Comparison of ENCODE assay signal across 23 mouse cellular contexts in genomic region chr19:20557211-20557610, GRCm38 (mm10).
DNase-seq lines count a peak whose midpoint lies in the region; ATAC-seq lines count a peak whose summit lies in the region.
"Had no signal": no experiment of that assay in that cellular context is flagged by ENCODE, and none has a peak within 500 bp of the region (broad histone marks: within the 10 kb centered on the region; RNA-seq: fewer than 3 reads in every experiment).

No protein-coding gene starts in this region.

- no peaks in the 10 kb centered on the region for H3K27me3 ChIP-seq in forebrain, embryonic 13.5 days
- no peaks in the 10 kb centered on the region for H3K27me3 ChIP-seq in forebrain, embryonic 10.5 days (ENCODE audit: poor library complexity, severe bottlenecking)
- no peaks in the 10 kb centered on the region for H3K27me3 ChIP-seq in lung, embryonic 15.5 days
- H3K27me3 ChIP-seq in forebrain, embryonic 16.5 days (replicated peaks; ENCODE audit: control insufficient read depth, insufficient read depth, low read length), result no peaks in the 10 kb centered on the region
- H3K27me3 ChIP-seq: CH12.LX; embryonic facial prominence, embryonic 12.5 days; heart, embryonic 13.5 days; hindbrain, embryonic 12.5 days had no signal

- no peaks in the 10 kb centered on the region for H3K9me3 ChIP-seq in forebrain, embryonic 13.5 days (replicated peaks)
- H3K9me3 ChIP-seq in forebrain, embryonic 10.5 days, result no peaks in the 10 kb centered on the region
- H3K9me3 ChIP-seq in lung, embryonic 15.5 days, result no peaks in the 10 kb centered on the region
- no peaks in the 10 kb centered on the region for H3K9me3 ChIP-seq in forebrain, embryonic 16.5 days (ENCODE audit: control insufficient read depth, low read length)
- H3K9me3 ChIP-seq: embryonic facial prominence, embryonic 12.5 days; heart, embryonic 13.5 days; hindbrain, embryonic 12.5 days had no signal

- no peak overlapping the region for H3K27ac ChIP-seq in forebrain, embryonic 13.5 days
- no peak overlapping the region for H3K27ac ChIP-seq in forebrain, embryonic 10.5 days
- no peak overlapping the region for H3K27ac ChIP-seq in lung, embryonic 15.5 days
- no peak overlapping the region for H3K27ac ChIP-seq in forebrain, embryonic 16.5 days (ENCODE audit: low read length)
- H3K27ac ChIP-seq: embryonic facial prominence, embryonic 12.5 days; heart, embryonic 13.5 days; hindbrain, embryonic 12.5 days had no signal

- no peak for DNase-seq in forebrain, embryonic 10.5 days (ENCODE audit: extremely low spot score, low spot score)
- no peak for DNase-seq in lung, postnatal 36 days
- peak; percentile 29 for DNase-seq in NIH3T3 (ENCODE audit: low read depth)
- DNase-seq in cerebellum, adult 9-10 months, result no peak
- no peak for DNase-seq in ovary, postnatal 14 days (ENCODE audit: low spot score)
- DNase-seq: adrenal gland, adult 2 months; adrenal gland, postnatal 36 days; cerebellum, adult 11 months; cerebellum, adult 8-10 months; cerebellum, postnatal 25 days; gastrocnemius, postnatal 14 days; heart, adult 11 months; heart, postnatal 4 days had no signal

- H3K9ac ChIP-seq in forebrain, embryonic 13.5 days, result no peak overlapping the region
- H3K9ac ChIP-seq in lung, embryonic 15.5 days, result no peak overlapping the region
- H3K9ac ChIP-seq in forebrain, embryonic 16.5 days (replicated peaks; ENCODE audit: low read depth, low read length), result no peak overlapping the region
- H3K9ac ChIP-seq: embryonic facial prominence, embryonic 12.5 days; heart, embryonic 13.5 days; hindbrain, embryonic 12.5 days had no signal

- H3K36me3 ChIP-seq in forebrain, embryonic 13.5 days (ENCODE audit: poor library complexity, severe bottlenecking), result no peaks in the 10 kb centered on the region
- no peaks in the 10 kb centered on the region for H3K36me3 ChIP-seq in forebrain, embryonic 10.5 days (replicated peaks)
- H3K36me3 ChIP-seq in lung, embryonic 15.5 days, result no peaks in the 10 kb centered on the region
- H3K36me3 ChIP-seq in forebrain, embryonic 16.5 days (ENCODE audit: control insufficient read depth, insufficient read depth), result no peaks in the 10 kb centered on the region
- H3K36me3 ChIP-seq: embryonic facial prominence, embryonic 12.5 days; heart, embryonic 13.5 days; hindbrain, embryonic 12.5 days had no signal

- no peak overlapping the region for H3K4me3 ChIP-seq in forebrain, embryonic 13.5 days
- no peak overlapping the region for H3K4me3 ChIP-seq in forebrain, embryonic 10.5 days
- no peak overlapping the region for H3K4me3 ChIP-seq in lung, embryonic 15.5 days
- no peak overlapping the region for H3K4me3 ChIP-seq in forebrain, embryonic 16.5 days (replicated peaks; ENCODE audit: low read length)
- H3K4me3 ChIP-seq: embryonic facial prominence, embryonic 12.5 days; heart, embryonic 13.5 days; hindbrain, embryonic 12.5 days had no signal

- H3K4me2 ChIP-seq in forebrain, embryonic 13.5 days, result no peak overlapping the region
- no peak overlapping the region for H3K4me2 ChIP-seq in lung, embryonic 15.5 days
- no peak overlapping the region for H3K4me2 ChIP-seq in forebrain, embryonic 16.5 days (ENCODE audit: low read length)
- H3K4me2 ChIP-seq: embryonic facial prominence, embryonic 12.5 days; heart, embryonic 13.5 days; hindbrain, embryonic 12.5 days had no signal

- no peaks in the 10 kb centered on the region for H3K4me1 ChIP-seq in forebrain, embryonic 13.5 days
- no peaks in the 10 kb centered on the region for H3K4me1 ChIP-seq in forebrain, embryonic 10.5 days
- no peaks in the 10 kb centered on the region for H3K4me1 ChIP-seq in lung, embryonic 15.5 days
- no peaks in the 10 kb centered on the region for H3K4me1 ChIP-seq in forebrain, embryonic 16.5 days (replicated peaks; ENCODE audit: control insufficient read depth, insufficient read depth, low read length)
- H3K4me1 ChIP-seq: embryonic facial prominence, embryonic 12.5 days; heart, embryonic 13.5 days; hindbrain, embryonic 12.5 days had no signal

- WGBS in forebrain, embryonic 13.5 days, result 49% methylated on average over 4 of the region's 4 CpGs
- WGBS in forebrain, embryonic 10.5 days, result 89% methylated on average over 4 of the region's 4 CpGs
- WGBS in lung, embryonic 15.5 days, result 52% methylated on average over 4 of the region's 4 CpGs
- 25% methylated on average over 4 of the region's 4 CpGs for WGBS in forebrain, embryonic 16.5 days

- ATAC-seq in forebrain, embryonic 13.5 days, result peak; percentile 75; the same call in 1 of the 2 replicates
- ATAC-seq in lung, embryonic 15.5 days (ENCODE audit: borderline replicate concordance, extremely low read depth, low FRiP score, low TSS enrichment), result peak; percentile 39; the same call in 1 of the 2 replicates
- ATAC-seq in forebrain, embryonic 16.5 days, result peak; percentile 78
- ATAC-seq: hindbrain, embryonic 16.5 days; inflammation-experienced regulatory T-cells, adult 6 months; intestine, postnatal 0 days had no signal
